Mouse (Mus musculus): ENCODE results near the gene Extl2.

DNA sequence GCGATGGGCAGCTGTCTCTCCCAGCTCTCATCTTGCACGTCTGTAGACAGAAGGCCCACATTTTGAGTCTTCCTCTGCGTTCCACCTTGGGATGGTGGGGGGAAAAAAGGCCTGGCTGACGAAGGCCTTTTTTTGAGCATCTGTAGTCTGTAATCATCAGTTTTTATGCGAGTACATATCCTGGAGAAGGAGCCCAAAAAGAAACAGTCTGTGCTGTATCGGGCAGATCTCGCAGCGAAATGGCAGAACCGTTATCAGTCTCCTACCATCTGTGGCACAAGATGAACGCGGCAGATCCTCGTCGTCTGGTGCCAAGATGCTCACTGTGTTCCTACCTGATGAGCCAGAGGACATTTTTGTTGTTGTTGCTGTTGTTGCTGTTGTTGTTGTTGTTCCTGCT is 8.9 kb downstream of the Extl2 start:
- no peak for TF ChIP-seq CTCF (IDR thresholded peaks at IDR 0.05; ENCODE audit: borderline replicate concordance, control insufficient read depth, extremely low read depth, insufficient read depth, low read length, poor library complexity)
- no peak for TF ChIP-seq POLR2A (IDR thresholded peaks at IDR 0.05; ENCODE audit: control insufficient read depth, extremely low read depth, insufficient read depth, low read length, poor library complexity)
